Comparison of ENCODE assay signal across 9 mouse cellular contexts in genomic region chr16:85887289-85888051, GRCm38 (mm10). TPM values are rescaled to one million over a fixed set of nuclear protein-coding genes. Genes with fewer than 3 reads are reported as not detected.
DNase-seq lines count a peak whose midpoint lies in the region; ATAC-seq lines count a peak whose summit lies in the region.
"Had no signal": no experiment of that assay in that cellular context is flagged by ENCODE, and none has a peak within 500 bp of the region (broad histone marks: within the 10 kb centered on the region; RNA-seq: fewer than 3 reads in every experiment).

No protein-coding gene starts in this region.

- DNase-seq in 3134 (ENCODE audit: extremely low read depth, insufficient read length, low spot score): peak; percentile 25
- DNase-seq in embryo, embryonic 11 days: peak; percentile 66
- peak; percentile 64 for DNase-seq in hindbrain, embryonic 14.5 days (ENCODE audit: low spot score)
- DNase-seq in limb, embryonic 10.5 days (ENCODE audit: low spot score): peak; percentile 78
- peak; percentile 17 for DNase-seq in right cerebral cortex, postnatal 14 days
- no peak for DNase-seq in T-cell, adult 2 months (ENCODE audit: low spot score)
- no peak for DNase-seq in cerebellum, postnatal 36 days
- no peak for DNase-seq in urinary bladder, postnatal 25 days (ENCODE audit: low spot score)

- no peak overlapping the region for H3K4me2 ChIP-seq in hindbrain, embryonic 14.5 days (replicated peaks)
- H3K4me2 ChIP-seq: heart, embryonic 15.5 days had no signal

- H3K4me1 ChIP-seq in hindbrain, embryonic 14.5 days (replicated peaks; ENCODE audit: control insufficient read depth, insufficient read depth, low read length): no peaks in the 10 kb centered on the region
- peaks cover 17% of the 10 kb centered on the region for H3K4me1 ChIP-seq in limb, embryonic 10.5 days
- H3K4me1 ChIP-seq: heart, embryonic 15.5 days had no signal

- peak; percentile 89 for ATAC-seq in hindbrain, embryonic 14.5 days (ENCODE audit: low FRiP score)

- H3K4me3 ChIP-seq in hindbrain, embryonic 14.5 days (replicated peaks; ENCODE audit: low read length): no peak overlapping the region
- no peak overlapping the region for H3K4me3 ChIP-seq in limb, embryonic 10.5 days
- H3K4me3 ChIP-seq: heart, embryonic 15.5 days had no signal

- H3K9ac ChIP-seq in hindbrain, embryonic 14.5 days: no peak overlapping the region
- H3K9ac ChIP-seq: heart, embryonic 15.5 days had no signal

- 48% methylated on average over 13 of the region's 13 CpGs for WGBS in hindbrain, embryonic 14.5 days
- 50% methylated on average over 13 of the region's 13 CpGs for WGBS in limb, embryonic 10.5 days

- H3K36me3 ChIP-seq in hindbrain, embryonic 14.5 days (replicated peaks; ENCODE audit: control insufficient read depth, insufficient read depth): no peaks in the 10 kb centered on the region
- H3K36me3 ChIP-seq in limb, embryonic 10.5 days: no peaks in the 10 kb centered on the region
- H3K36me3 ChIP-seq: heart, embryonic 15.5 days had no signal

- H3K27ac ChIP-seq in hindbrain, embryonic 14.5 days: no peak overlapping the region
- no peak overlapping the region for H3K27ac ChIP-seq in limb, embryonic 10.5 days
- H3K27ac ChIP-seq: heart, embryonic 15.5 days had no signal

- no peaks in the 10 kb centered on the region for H3K27me3 ChIP-seq in hindbrain, embryonic 14.5 days (ENCODE audit: control insufficient read depth, insufficient read depth, low read length)
- H3K27me3 ChIP-seq in limb, embryonic 10.5 days (ENCODE audit: low read depth, poor library complexity, severe bottlenecking): no peaks in the 10 kb centered on the region
- H3K27me3 ChIP-seq: heart, embryonic 15.5 days had no signal

- no peaks in the 10 kb centered on the region for H3K9me3 ChIP-seq in hindbrain, embryonic 14.5 days (ENCODE audit: control insufficient read depth, low read length)
- no peaks in the 10 kb centered on the region for H3K9me3 ChIP-seq in limb, embryonic 10.5 days (replicated peaks)
- H3K9me3 ChIP-seq: heart, embryonic 15.5 days had no signal

RNA-seq across cellular contexts. Expression of gene Adamts5, which starts 14.2 kb away (rescaled TPM):
- polyA plus RNA-seq in hindbrain, embryonic 14.5 days (2014; fragmentation: Nextera tagmentation; extraction: Ambion mirVana): 4.6 TPM in 2 replicates
- 0.83 and 1.1 TPM in 2 replicates for polyA plus RNA-seq in limb, embryonic 10.5 days (2016; fragmentation: Nextera tagmentation; extraction: Ambion mirVana)

Comparison
In these comparisons a context has a peak if more than half of its experiments do, and no peak if none do; other contexts are left out.
1. DNase-seq: peak in 3134 (single experiment), embryo, embryonic 11 days (single experiment), hindbrain, embryonic 14.5 days (single experiment), limb, embryonic 10.5 days (single experiment) and right cerebral cortex, postnatal 14 days (single experiment); none in T-cell, adult 2 months (single experiment), cerebellum, postnatal 36 days (0 of 2) and urinary bladder, postnatal 25 days (single experiment).